Mouse (Mus musculus): Measurements from ENCODE around the gene Srsf4.

Gene Srsf4

DNA sequence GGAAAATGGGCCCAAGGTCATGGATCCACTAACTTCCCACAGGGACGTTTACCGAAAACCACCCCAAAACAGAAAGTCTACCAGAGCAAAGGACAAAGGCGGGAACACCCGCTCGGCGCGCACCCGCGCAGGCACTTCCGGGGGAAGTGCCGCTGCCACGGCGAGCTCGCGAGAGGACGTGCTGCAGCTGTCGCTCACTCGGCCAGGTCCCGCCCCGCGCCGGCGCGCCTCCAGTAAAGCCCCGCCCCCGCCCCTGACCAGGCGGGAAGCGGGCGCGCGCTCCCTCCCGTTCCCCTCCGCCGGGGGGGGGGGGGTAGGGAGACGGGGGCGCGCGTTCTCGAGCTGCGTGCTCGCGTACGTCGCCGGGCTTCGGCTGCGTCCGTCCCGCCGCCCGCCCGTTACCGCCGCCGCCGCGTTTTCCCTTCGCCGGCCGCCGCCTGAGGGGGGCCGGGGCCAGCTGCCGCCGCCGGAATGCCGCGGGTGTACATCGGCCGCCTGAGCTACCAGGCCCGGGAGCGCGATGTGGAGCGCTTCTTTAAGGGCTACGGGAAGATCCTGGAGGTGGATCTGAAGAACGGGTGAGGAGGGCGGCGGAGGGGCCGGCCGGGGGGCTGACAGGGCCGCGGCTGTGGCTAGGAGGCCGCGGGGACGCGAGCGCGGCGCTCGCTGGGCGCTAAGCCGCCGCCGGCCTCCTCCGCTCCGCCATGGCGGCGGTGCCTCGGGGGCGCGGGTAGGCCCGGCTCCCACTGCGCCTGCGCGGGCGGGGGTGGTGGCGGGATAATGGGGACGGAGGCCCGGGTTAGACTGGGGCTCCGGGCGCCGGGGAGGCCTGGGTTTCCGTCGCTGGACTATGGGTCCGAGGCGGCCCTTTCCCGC is at the start of gene Srsf4:
TSS of gene Srsf4 (plus strand) at position 325 of the 876 bp plus-strand sequence.
- peak; percentile 94 for DNase-seq

- no peak for DNase-seq
Observed at GRCm38 (mm10) chr4:131824939-131825338, 48.5 kb upstream of the Srsf4 start.

- peak; percentile 66 for DNase-seq
Observed at GRCm38 (mm10) chr4:131825830-131826229, 47.6 kb upstream of the Srsf4 start.

DNA sequence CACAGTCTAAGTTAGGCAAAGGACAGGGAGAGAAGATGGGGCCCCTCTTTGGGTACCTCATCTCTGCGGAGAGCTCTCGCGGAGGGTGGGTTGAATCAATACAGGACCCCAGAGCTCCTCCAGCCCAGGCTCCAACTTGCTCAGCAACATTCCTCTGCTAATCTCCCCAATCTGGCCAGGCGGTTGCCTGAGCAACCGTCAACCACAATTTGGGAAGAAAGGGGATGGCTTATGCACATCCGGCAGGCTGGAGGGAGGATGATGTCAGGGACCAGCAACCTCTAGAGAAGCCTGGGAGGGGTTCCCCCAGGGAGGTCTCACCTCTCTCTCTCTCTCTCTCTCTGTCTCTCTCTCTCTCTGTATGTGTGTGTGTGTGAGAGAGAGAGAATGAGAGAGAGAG is 46.5 kb upstream of the Srsf4 start:
- DNase-seq: no peak

GRCm38 (mm10) chr4:131829123-131829522 is 44.3 kb upstream of the Srsf4 start:
- no peak for DNase-seq

GRCm38 (mm10) chr4:131831546-131832045 is 41.8 kb upstream of the Srsf4 start:
- peak; percentile 29 for DNase-seq

DNA sequence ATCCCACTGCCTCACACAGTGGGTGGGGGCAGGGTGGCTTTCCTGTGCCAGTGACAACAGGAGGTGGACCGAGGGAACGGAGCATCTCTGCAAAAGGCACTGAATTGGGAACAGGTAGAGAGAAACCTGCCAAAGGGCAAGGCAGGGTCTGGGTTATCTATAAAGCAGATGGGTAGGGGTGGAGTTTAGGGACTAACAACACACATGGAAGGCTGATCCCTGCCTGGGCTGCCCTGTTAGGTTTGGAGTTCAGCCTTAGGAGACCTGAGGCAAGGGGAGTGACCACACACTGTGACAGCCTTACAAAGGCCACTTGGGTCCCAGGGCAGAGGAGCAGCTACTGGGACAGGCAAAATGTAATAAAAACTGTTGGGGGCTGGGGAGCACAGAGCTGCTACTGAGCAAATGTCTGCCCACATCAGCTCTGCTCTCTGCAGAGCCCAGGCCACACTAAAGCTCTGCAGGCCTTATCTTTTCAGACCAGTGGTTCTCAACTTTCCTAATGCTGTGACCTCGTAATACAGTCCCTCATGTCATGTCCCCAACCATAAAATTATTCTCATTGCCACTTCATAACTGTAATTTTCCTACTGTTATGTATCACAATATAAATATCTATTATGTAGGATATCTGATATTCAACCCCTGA is 40.5 kb upstream of the Srsf4 start:
- no peak for DNase-seq

DNA sequence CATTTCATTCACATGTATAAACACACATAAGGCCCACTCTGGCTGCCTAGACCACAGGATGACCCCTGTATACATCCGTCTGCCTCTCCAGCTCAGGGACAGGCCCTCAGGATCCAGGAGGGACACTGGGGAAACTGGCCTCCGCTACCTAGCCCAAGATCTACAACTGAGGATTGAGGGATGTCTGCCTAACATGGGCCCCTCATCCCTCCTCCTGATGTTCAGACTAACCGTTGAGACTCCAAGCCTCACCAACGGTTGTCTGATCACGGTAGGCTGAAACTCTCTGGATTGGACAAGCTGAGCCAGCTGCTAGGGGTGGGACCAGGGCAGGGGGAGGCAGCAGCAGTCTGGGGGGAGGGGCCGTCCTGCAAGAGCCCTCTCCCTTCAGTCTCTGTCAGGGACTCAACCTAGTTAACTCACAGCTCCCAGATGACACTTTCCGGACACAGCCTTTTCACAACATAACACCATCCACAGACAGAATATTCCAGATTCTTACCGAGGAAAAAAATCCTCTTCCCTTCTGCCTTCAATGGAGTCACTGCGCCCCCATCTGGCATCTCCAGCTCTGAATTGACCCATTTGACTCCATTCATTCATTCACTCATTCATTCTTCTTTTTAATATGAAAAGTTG is 39.3 kb upstream of the Srsf4 start:
- DNase-seq: peak; percentile 55

DNA sequence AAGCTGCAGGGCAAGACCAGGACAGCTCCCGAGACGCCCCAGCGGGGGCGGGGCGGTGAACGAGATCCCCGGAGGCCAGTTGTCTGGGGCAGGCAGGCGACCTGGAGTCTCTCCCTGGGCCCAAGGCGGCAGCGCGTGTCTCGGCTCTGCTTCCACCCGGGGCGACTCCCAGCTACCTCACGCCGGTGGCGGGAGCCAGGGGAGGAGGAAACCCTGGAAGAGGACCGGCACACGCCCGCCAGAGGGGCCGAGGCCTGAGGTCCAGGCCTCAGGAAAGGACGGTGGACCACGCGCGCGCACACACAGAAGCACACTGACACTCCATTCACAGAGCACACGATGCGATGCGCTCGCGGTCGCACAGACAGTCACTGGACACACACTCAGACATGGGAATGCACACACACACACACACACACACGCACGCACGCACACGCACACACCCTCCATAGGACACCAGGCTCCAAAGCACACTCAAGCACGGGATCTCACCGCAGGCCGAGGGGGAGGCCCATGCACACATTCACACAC is 37.0 kb upstream of the Srsf4 start:
- peak; percentile 46 for DNase-seq

GRCm38 (mm10) chr4:131836891-131837491 is 36.4 kb upstream of the Srsf4 start:
- peak; percentile 60 for DNase-seq

DNA sequence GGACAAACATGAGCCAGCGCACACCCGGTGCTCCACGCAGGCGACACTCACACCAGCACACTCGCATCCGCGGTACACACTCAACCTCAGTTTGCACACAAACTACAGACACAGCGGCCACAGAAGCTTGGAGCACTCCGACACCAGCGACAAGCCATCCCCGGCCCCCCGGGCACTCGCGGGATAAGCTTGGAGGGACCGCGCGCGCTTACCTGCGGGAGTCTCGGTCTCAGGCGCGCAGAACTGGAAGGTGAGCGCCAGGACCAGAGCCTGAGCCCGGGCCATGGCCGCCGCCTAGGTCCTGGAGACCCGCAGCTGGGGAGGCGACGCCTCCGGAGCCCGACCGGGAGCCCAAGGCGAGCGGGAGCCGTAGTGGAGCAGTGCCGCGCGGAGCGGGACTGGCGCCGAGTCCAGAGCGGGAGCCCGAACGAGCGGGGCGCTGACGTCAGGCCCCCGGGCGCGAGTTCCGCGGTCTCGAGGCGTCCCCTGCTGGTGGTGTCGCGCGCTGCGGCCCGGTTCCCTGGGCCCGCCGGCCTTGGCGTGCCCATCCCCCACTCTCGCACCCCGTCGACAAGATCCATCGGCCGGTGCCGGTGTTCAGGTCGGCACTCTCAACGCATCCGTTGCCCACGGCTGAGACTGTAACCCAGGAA is 35.4 kb upstream of the Srsf4 start, which contains the start of gene Ptpru:
TSS of gene Ptpru (minus strand) at position 417 of the 653 bp plus-strand sequence.
- peak; percentile 97 for DNase-seq

GRCm38 (mm10) chr4:131843290-131843743 is 30.1 kb upstream of the Srsf4 start, which contains the start of gene Mecr:
Gene Mecr, plus strand, starts transcription at chr4:131843470.
- DNase-seq: peak; percentile 96

GRCm38 (mm10) chr4:131845991-131846778 is 27.2 kb upstream of the Srsf4 start:
- DNase-seq: no peak

DNA sequence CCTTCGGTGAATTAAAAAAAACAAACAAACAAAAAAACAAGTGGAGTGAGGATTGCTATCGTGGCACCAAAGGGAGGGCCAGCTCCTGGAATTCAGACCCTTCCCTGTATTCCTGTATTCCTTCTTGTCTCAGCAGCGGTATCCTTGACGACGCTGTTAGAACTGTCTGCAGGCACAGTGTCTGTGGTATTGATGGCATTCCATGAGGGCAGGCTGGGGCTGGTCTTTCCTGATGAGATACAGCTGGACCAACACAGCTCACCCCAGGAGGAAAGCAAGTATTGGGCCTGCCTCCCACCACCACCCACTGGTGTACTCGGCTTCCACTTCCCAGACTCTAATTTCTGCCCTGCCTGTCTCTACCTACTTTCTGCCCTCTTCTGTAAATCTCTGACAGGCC is 25.3 kb upstream of the Srsf4 start:
- DNase-seq: no peak

DNA sequence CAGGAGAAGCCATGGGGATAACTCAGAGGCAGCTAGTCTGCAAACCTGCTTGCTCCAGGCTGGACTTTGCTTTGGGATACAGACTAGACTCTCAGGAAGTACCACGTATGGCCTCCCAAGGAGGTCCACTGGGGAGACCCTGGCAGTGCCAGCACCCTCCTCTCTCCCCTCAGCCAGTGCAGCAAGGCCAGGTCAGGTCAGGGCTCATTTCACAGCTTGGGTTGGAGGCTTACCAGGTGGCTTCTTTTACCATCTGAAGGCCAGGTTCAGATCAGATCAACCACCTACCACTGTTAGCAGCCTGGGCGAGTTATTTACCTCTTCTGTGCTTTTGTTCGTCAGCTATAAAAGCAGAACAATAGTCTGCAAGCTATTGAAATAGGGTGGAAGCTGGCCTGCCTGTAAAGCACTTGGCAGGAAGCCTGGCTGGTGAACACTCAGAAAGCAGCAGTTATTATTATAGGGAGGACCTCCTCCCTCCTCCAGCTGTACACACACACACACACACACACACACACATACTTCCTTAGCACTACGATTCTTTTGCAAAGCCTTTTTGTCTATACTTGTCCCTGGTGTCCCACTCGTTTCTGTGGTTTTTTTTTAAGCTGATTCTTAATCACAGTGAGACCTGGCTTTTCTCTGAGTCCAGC is 23.3 kb upstream of the Srsf4 start:
- peak; percentile 73 for DNase-seq

DNA sequence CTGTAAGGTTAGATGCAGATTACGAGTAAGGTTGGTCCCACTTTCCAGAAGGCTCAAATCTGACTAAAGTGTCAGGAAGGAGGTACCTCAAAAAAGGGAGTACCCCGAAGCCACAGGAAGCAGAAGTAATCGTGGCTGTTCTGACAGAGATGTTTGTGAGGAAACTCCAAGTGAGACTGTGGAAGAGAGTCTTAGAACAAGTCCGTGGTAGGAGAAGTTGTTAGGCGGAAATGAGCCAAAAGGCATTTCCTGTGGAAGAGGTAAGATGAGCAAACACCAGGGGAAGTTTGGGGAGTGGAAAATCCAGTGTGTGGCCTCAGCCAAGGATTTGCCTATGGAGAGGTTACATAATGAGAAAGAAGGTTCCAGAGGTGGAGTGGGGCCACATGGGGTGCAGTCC is 18.5 kb upstream of the Srsf4 start:
- DNase-seq: no peak

DNA sequence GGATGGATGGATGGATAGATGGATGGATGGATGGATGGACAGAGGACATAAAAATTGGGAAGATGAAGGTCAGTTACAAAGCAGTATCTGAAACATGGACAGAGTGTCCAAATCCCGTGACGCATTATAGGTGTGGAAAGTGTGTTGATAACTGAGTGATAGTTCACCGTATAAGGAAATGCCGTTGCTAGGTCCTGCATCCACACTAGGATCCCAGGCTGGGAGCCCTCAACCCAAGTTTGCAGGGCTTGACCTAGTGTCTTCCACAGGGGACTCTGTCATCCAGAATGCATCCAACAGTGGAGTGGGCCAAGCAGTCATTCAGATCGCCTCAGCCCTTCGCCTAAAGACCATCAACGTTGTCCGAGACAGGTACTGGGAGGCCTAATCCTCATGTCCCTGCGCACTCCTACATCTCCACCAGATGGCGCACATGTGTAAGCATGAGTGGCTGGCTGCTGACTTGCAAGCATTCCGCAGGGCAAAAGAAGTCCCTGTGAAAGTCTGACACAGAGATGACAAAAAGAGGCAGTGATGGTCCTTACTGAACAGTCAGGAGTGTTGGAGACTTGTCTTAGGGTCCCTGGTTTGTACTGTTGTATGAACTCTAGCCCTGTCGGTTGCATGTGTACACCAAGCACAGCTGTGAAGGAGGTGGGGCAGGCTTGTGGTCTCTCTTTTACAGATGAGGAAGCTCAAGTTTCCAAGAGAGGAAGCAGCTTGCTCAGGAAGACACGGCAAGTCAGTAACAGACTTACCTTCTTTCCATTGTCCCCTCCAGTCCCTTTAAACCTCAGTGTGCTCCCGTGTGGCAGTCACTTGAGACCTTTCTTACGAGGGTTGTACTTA is 12.7 kb upstream of the Srsf4 start:
- DNase-seq: peak; percentile 90

DNA sequence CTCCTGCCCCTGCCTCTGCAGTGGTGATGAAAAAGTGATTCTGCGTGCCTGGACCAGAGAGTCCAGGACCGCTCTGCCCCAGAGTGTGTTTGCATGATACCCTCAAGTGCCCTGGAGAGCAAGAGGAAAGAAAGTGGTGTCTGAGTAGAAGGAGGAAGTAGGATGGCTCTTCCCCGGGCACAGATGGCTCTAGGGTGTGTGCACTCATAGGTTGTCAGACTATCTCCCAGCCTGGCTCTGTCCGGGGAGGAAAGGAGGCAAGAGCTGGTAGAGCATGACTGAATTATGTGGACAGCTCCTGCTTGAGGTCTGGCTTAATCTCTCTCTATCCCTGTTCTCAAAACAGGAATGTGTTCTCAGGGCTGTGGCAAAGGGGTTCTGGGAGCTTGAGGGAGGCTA is 12.1 kb upstream of the Srsf4 start:
- no peak for DNase-seq

DNA sequence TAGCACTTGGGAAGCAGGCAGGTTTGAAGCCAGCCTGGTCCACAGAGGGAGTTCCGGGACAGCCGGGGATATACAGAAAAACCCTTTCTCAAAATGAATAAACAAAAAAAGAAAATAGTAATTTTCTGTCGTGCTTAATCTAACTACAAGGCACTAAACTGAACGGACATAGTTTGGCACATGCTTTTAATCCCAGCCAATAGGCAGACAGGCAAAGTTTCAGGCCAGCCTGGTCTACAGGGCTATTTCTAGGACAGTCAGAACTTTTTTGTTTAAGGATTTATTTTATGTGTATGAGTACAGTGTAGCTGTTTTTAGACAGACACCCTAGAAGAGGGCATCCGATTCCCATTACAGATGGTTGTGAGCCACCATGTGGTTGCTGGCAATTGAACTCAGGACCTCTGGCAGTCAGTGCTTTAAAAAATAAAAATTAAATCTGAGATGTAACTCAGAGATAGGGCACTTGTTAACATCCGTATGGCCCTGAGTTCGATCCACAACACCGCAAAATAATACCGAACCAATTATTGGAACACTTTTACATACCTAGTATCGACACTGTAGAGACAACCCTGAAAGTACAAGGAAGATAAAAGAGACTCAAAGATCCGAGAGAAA is 635 bp upstream of the Srsf4 start:
- no peak for DNase-seq
